ENCODE assay signal across 19 mouse cellular contexts in the genomic region with DNA sequence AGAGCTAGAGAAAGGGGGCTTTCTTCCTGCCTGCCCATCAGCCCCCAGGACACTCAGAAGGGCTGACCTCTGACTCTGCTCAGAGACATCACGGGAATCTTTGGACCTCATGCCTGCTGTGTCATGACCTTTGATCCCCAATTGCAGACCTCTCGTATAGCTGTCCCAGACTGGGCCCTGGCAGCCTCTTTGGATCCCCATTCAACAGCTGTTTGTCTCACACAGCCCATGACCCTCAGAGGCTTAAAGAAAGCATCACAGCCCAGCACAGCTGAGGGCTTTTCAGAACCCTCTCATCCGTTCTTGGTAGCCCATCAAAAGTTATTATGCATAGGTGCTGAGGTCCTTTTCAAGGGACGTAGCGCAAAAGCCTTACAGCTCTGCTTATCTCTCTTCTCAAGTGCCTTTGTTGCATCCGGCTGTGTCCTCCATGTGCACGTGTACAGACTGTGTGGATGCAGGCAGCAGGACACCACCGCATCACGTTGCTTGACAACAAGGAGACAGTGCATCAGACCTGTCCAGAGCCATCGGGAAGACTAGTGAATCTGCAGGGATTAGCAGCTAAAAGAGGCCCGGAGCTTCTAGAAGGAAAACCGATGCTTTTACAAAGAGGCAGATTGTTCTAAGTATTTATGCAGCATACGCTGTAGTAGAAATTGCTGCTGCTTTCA. TPM values are rescaled to one million over a fixed set of nuclear protein-coding genes. Genes with fewer than 3 reads are reported as not detected.
A peak's percentile ranks its signal among the peaks of the same experiment; 100 is the strongest.
DNase-seq lines count a peak whose midpoint lies in the region; ATAC-seq lines count a peak whose summit lies in the region.
"Had no signal": no experiment of that assay in that cellular context is flagged by ENCODE, and none has a peak within 500 bp of the region (broad histone marks: within the 10 kb centered on the region; RNA-seq: fewer than 3 reads in every experiment).

No protein-coding gene starts in this region.

- 0 out of 2 replicates have a peak, but pooled peaks have one; percentile 2 for ATAC-seq in frontal cortex, adult (ENCODE audit: low TSS enrichment)
- ATAC-seq in midbrain, embryonic 15.5 days (replicated peaks): no peak; the same call in 1 of the 2 replicates
- no peak for ATAC-seq in forebrain, embryonic 13.5 days
- ATAC-seq in midbrain, embryonic 16.5 days: peak; percentile 67; the same call in 1 of the 2 replicates
- ATAC-seq: Patski had no signal

- DNase-seq in frontal cortex, postnatal 10 days (ENCODE audit: low spot score in 2 of 2): no peak
- DNase-seq in midbrain, embryonic 10.5 days (ENCODE audit: low spot score): peak; percentile 57
- DNase-seq in right cerebral cortex, adult 18-20 months: no peak
- no peak for DNase-seq in cerebellum, postnatal 14 days
- DNase-seq: cerebellum, postnatal 36 days; heart, postnatal 10 days; kidney, adult 11 months; kidney, postnatal 14 days; left cerebral cortex, postnatal 4 days; lung, postnatal 10 days; right cerebral cortex, postnatal 4 days; thymus, adult 18-20 months had no signal

- H3K27ac ChIP-seq in midbrain, embryonic 10.5 days (replicated peaks): peak overlapping the region; percentile 69
- no peak overlapping the region for H3K27ac ChIP-seq in midbrain, embryonic 15.5 days
- H3K27ac ChIP-seq in forebrain, embryonic 13.5 days: peak overlapping the region; percentile 4; the same call in 1 of the 2 replicates
- peak overlapping the region; percentile 32 for H3K27ac ChIP-seq in midbrain, embryonic 16.5 days (ENCODE audit: low read length)
- H3K27ac ChIP-seq: liver, embryonic 14.5 days had no signal

- no peak overlapping the region; the same call in 1 of the 2 replicates for H3K4me3 ChIP-seq in midbrain, embryonic 10.5 days
- no peak overlapping the region for H3K4me3 ChIP-seq in midbrain, embryonic 15.5 days
- H3K4me3 ChIP-seq in forebrain, embryonic 13.5 days: no peak overlapping the region
- H3K4me3 ChIP-seq in midbrain, embryonic 16.5 days (ENCODE audit: low read depth, low read length): no peak overlapping the region
- H3K4me3 ChIP-seq: megakaryocyte, embryonic 14.5 days had no signal

- peaks cover 11% of the 10 kb centered on the region for H3K36me3 ChIP-seq in midbrain, embryonic 10.5 days
- H3K36me3 ChIP-seq in midbrain, embryonic 15.5 days (replicated peaks): no peaks in the 10 kb centered on the region
- 0 out of 2 replicates have a peak, but pooled peaks cover 6% of the 10 kb centered on the region for H3K36me3 ChIP-seq in forebrain, embryonic 13.5 days (ENCODE audit: poor library complexity, severe bottlenecking)
- H3K36me3 ChIP-seq in midbrain, embryonic 16.5 days (ENCODE audit: control insufficient read depth, insufficient read depth, low read length): no peaks in the 10 kb centered on the region

- no peaks in the 10 kb centered on the region for H3K9me3 ChIP-seq in midbrain, embryonic 10.5 days (replicated peaks)
- no peaks in the 10 kb centered on the region for H3K9me3 ChIP-seq in midbrain, embryonic 15.5 days
- no peaks in the 10 kb centered on the region for H3K9me3 ChIP-seq in forebrain, embryonic 13.5 days (replicated peaks)
- H3K9me3 ChIP-seq in midbrain, embryonic 16.5 days (replicated peaks; ENCODE audit: control insufficient read depth, low read length, poor library complexity, severe bottlenecking): no peaks in the 10 kb centered on the region

- H3K4me2 ChIP-seq in midbrain, embryonic 15.5 days: no peak overlapping the region
- no peak overlapping the region for H3K4me2 ChIP-seq in forebrain, embryonic 13.5 days
- no peak overlapping the region for H3K4me2 ChIP-seq in midbrain, embryonic 16.5 days (ENCODE audit: low read length)

- H3K9ac ChIP-seq in midbrain, embryonic 15.5 days: no peak overlapping the region
- H3K9ac ChIP-seq in forebrain, embryonic 13.5 days: 0 out of 2 replicates have a peak overlapping the region, but pooled peaks have one; percentile 14
- 0 out of 2 replicates have a peak overlapping the region, but pooled peaks have one; percentile 11 for H3K9ac ChIP-seq in midbrain, embryonic 16.5 days (ENCODE audit: low read depth, low read length)
- H3K9ac ChIP-seq: liver, embryonic 14.5 days had no signal

- 28% methylated on average over 13 of the region's 13 CpGs for WGBS in midbrain, embryonic 10.5 days
- WGBS in midbrain, embryonic 15.5 days: 31% methylated on average over 13 of the region's 13 CpGs
- 58% methylated on average over 13 of the region's 13 CpGs for WGBS in forebrain, embryonic 13.5 days
- 27% methylated on average over 13 of the region's 13 CpGs for WGBS in midbrain, embryonic 16.5 days

- peaks cover 50% of the 10 kb centered on the region for H3K4me1 ChIP-seq in midbrain, embryonic 10.5 days
- peaks cover 5% of the 10 kb centered on the region; the same call in 1 of the 2 replicates for H3K4me1 ChIP-seq in midbrain, embryonic 15.5 days
- peaks cover 32% of the 10 kb centered on the region for H3K4me1 ChIP-seq in forebrain, embryonic 13.5 days
- H3K4me1 ChIP-seq in midbrain, embryonic 16.5 days (ENCODE audit: control insufficient read depth, insufficient read depth, low read length): peaks cover 9% of the 10 kb centered on the region; the same call in 1 of the 2 replicates

- H3K27me3 ChIP-seq in midbrain, embryonic 10.5 days (ENCODE audit: low read depth, poor library complexity, severe bottlenecking): peaks cover 6% of the 10 kb centered on the region; the same call in 1 of the 2 replicates
- H3K27me3 ChIP-seq in midbrain, embryonic 15.5 days (replicated peaks): no peaks in the 10 kb centered on the region
- H3K27me3 ChIP-seq in forebrain, embryonic 13.5 days: no peaks in the 10 kb centered on the region
- no peaks in the 10 kb centered on the region for H3K27me3 ChIP-seq in midbrain, embryonic 16.5 days (ENCODE audit: control insufficient read depth, insufficient read depth, low read depth, low read length)
- H3K27me3 ChIP-seq: Patski had no signal

RNA-seq across cellular contexts. Expression of gene Lmf1, which starts 45.7 kb away (rescaled TPM):
- polyA plus RNA-seq in midbrain, embryonic 10.5 days (2016; fragmentation: Nextera tagmentation; extraction: Ambion mirVana): 22.3 and 22.6 TPM in 2 replicates
- polyA plus RNA-seq in midbrain, embryonic 15.5 days (2015; fragmentation: Nextera tagmentation; extraction: Ambion mirVana): 23.2 and 24.9 TPM in 2 replicates
- 19.7 and 20.9 TPM in 2 replicates for polyA plus RNA-seq in forebrain, embryonic 13.5 days (2015; fragmentation: Nextera tagmentation; extraction: Ambion mirVana)
- 20.4 and 20.6 TPM in 2 replicates for polyA plus RNA-seq in midbrain, embryonic 16.5 days (2015; fragmentation: Nextera tagmentation; extraction: Ambion mirVana)

RNA-seq across cellular contexts. Expression of gene Sox8, which starts 54.1 kb away (rescaled TPM):
- polyA plus RNA-seq in midbrain, embryonic 10.5 days (2016; fragmentation: Nextera tagmentation; extraction: Ambion mirVana): 2.4 and 3.3 TPM in 2 replicates
- polyA plus RNA-seq in midbrain, embryonic 15.5 days (2015; fragmentation: Nextera tagmentation; extraction: Ambion mirVana): 10.7 and 15.2 TPM in 2 replicates
- 15.3 and 17.5 TPM in 2 replicates for polyA plus RNA-seq in forebrain, embryonic 13.5 days (2015; fragmentation: Nextera tagmentation; extraction: Ambion mirVana)
- 10.1 and 16.2 TPM in 2 replicates for polyA plus RNA-seq in midbrain, embryonic 16.5 days (2015; fragmentation: Nextera tagmentation; extraction: Ambion mirVana)

Comparison
In these comparisons a context has a peak if more than half of its experiments do, and no peak if none do; other contexts are left out.
1. ATAC-seq: peak in frontal cortex, adult (single experiment) and midbrain, embryonic 16.5 days (single experiment); none in midbrain, embryonic 15.5 days (single experiment) and forebrain, embryonic 13.5 days (single experiment).